Mouse (Mus musculus) heart, embryonic 15.5 days (tissue): ENCODE measurements around the gene Hist2h3c2. TPM values are rescaled to one million over a fixed set of nuclear protein-coding genes. Genes with fewer than 3 reads are reported as not detected.
"Not testable (repeated sequence)": the region's sequence is repeated elsewhere in the genome, so short reads cannot be mapped to it uniquely, and the experiment has no call there.

Experiments used
- ATAC-seq: fragments of 200-750 bp; cut with Nextera tagmentation; replicated peaks from 2 replicates; pipeline ENCODE4 v1.8.0; 2017; ENCODE audit warnings: low read depth, moderate TSS enrichment; ENCODE audit not compliant: insufficient number of reproducible peaks, insufficient read depth, low FRiP score
- H3K27ac ChIP-seq: fragments of 300-500 bp; sonication (generic); 2 replicates; pipeline ENCODE4 v1.5.1; 2015; ENCODE audit warnings: mild to moderate bottlenecking, inconsistent platforms
- H3K27me3 ChIP-seq: fragments of 300-500 bp; sonication (generic); 2 replicates; pipeline ENCODE4 v1.6.1; 2015; ENCODE audit warnings: inconsistent platforms
- H3K36me3 ChIP-seq: fragments of 300-500 bp; sonication (generic); 2 replicates; pipeline ENCODE4 v1.6.1; 2015; ENCODE audit warnings: mild to moderate bottlenecking, inconsistent platforms
- H3K4me1 ChIP-seq: fragments of 300-500 bp; sonication (generic); replicated peaks from 2 replicates; pipeline ENCODE4 v1.6.1; 2015; ENCODE audit warnings: inconsistent platforms
- H3K4me2 ChIP-seq: fragments of 300-500 bp; sonication (generic); 2 replicates; pipeline ENCODE4 v1.6.1; 2015; ENCODE audit warnings: inconsistent platforms, mild to moderate bottlenecking, moderate library complexity
- H3K4me3 ChIP-seq: fragments of 300-500 bp; sonication (generic); 2 replicates; pipeline ENCODE4 v1.5.1; 2015; ENCODE audit warnings: mild to moderate bottlenecking, inconsistent platforms
- H3K9ac ChIP-seq: fragments of 300-500 bp; sonication (generic); 2 replicates; pipeline ENCODE4 v1.6.1; 2015; ENCODE audit warnings: mild to moderate bottlenecking, inconsistent platforms
- H3K9me3 ChIP-seq: fragments of 300-500 bp; sonication (generic); replicated peaks from 2 replicates; pipeline ENCODE4 v1.6.1; 2016; ENCODE audit warnings: inconsistent platforms
- WGBS: fragments of 180-500 bp; shearing (Covaris S2); methylation state at CpG from one replicate; pipeline ENCODE4 v1.1.7; 2015; ENCODE audit warnings: mixed read lengths; 5-methylcytosine and 5-hydroxymethylcytosine counted together
- polyA plus RNA-seq: library from polyadenylated mRNA; unstranded; fragments of >200 nt; fragmentation: Nextera tagmentation; extraction: Ambion mirVana; gene quantifications from 2 replicates; pipeline ENCODE4 v1.2.1, GENCODE M21; 2015

Hist2h3c2 gene
- polyA plus RNA-seq, 1 experiment from 2014 or later = 5.1 TPM

DNA sequence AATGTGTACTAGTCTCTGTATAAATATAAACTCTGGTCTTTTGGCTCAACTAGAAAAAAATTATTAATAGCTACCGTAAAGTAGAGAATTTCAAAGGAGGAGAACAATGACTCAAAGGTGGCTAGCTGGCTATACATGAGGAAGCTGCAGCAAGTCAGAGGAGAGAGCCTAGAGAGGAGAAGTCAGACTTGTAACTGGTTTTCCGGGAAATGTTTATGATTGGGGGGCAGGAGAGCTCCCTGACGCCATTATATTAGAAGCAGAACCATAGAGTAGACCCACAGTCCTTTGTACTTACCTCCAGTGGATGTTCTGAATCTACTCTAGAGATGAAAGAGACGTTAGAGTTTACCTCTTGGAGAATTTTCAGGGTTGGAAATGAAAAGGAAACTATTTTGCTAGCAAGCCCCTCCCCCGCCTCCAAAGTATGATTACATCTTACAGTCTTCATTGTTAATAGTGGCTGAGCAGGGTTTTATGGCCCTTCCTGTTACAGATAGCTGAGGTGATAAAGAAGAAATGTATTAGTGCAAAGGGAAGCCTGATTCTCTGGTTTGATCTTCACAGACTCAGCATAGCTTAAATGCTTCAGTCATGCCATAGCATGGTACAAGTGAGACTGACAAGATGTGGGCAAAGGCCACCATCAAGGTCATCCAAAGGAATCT is 17.1 kb upstream of the Hist2h3c2 start:
- 71% methylated on average over 5 of the region's 5 CpGs for WGBS
- no peak overlapping the region for H3K4me3 ChIP-seq
- H3K9me3 ChIP-seq = no peaks in the 10 kb centered on the region
- H3K36me3 ChIP-seq = no peaks in the 10 kb centered on the region
- no peak for ATAC-seq
- 0 out of 2 replicates have a peak, but pooled peaks cover 5% of the 10 kb centered on the region for H3K4me1 ChIP-seq
- no peak overlapping the region for H3K4me2 ChIP-seq
- H3K27ac ChIP-seq = no peak overlapping the region
- no peak overlapping the region for H3K9ac ChIP-seq
- H3K27me3 ChIP-seq = no peaks in the 10 kb centered on the region

DNA sequence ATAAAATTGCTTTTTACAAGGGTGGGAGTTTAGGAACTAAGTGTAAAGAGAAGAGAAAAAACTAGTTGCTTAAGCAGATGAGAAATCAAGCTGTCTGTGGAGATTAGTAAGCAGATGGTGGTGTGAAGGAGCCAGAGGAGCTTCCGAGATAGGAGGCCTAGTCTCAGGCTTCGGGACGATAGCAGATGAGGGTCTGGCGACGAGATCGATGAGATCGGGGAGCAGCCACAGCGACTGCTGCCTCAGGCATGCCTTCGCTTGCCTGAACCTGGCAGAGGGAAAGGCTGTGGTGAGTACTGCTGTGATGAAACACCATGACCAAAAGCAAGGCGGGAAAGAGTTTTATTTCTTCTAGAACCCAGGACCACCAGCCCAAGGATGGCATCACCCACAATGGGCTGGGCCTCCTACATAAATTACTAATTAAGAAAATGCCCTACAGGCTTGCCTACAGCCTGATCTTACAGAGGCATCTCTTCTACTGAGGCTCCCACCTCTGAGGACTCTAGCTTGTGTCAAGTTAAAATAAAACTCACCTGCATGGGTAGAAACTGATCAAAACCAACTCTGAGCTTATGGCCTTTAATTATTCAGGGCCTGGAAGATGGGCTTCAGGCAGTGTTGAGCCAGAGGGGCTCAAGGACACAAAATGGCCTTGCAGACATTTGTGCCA is 15.9 kb upstream of the Hist2h3c2 start:
- no peak overlapping the region for H3K27ac ChIP-seq
- no peaks in the 10 kb centered on the region for H3K27me3 ChIP-seq
- H3K4me1 ChIP-seq = 0 out of 2 replicates have a peak, but pooled peaks cover 8% of the 10 kb centered on the region
- H3K36me3 ChIP-seq = no peaks in the 10 kb centered on the region
- no peak overlapping the region for H3K4me2 ChIP-seq
- no peak for ATAC-seq
- H3K4me3 ChIP-seq = no peak overlapping the region
- no peaks in the 10 kb centered on the region for H3K9me3 ChIP-seq
- 27% methylated on average over 10 of the region's 10 CpGs for WGBS
- H3K9ac ChIP-seq = no peak overlapping the region

- Histone ChIP-seq H3K27me3 (no peaks in the 10 kb centered on the region), H3K4me1 (peaks cover 25% of the 10 kb centered on the region), H3K4me2 (no peak overlapping the region), H3K36me3 (no peaks in the 10 kb centered on the region), H3K9me3 (no peaks in the 10 kb centered on the region), H3K27ac (no peak overlapping the region), H3K9ac (no peak overlapping the region), H3K4me3 (no peak overlapping the region)
- 86% methylated on average over 3 of the region's 3 CpGs for WGBS
- ATAC-seq = no peak
Observed at GRCm38 (mm10) chr3:96251787-96252186, 12.9 kb upstream of the Hist2h3c2 start.

DNA sequence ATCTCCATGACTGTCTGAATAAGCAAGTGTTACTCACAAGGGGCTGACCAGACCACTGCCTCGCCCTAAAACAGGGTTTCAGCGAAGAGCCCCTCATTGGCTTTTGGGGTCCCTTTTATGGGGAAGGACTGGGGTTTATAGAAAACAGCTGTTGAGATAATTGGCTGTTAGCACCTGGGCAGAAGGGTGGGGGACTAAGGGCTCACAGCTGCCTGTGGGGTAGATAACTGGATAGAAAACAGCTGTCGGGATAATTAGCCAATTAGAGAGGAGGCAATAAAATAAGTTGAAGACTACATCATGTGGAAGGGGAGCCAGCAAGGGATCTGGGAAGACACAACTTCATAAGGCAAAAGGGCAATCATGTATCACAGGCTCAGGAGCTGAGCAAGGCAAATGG is 12.0 kb upstream of the Hist2h3c2 start:
- H3K9me3 ChIP-seq = no peaks in the 10 kb centered on the region
- no peaks in the 10 kb centered on the region for H3K27me3 ChIP-seq
- H3K36me3 ChIP-seq = no peaks in the 10 kb centered on the region
- H3K9ac ChIP-seq = no peak overlapping the region
- H3K27ac ChIP-seq = no peak overlapping the region
- no peak overlapping the region for H3K4me2 ChIP-seq
- H3K4me3 ChIP-seq = no peak overlapping the region
- peaks cover 22% of the 10 kb centered on the region for H3K4me1 ChIP-seq
- no peak for ATAC-seq
- 71% methylated on average over 3 of the region's 3 CpGs for WGBS

DNA sequence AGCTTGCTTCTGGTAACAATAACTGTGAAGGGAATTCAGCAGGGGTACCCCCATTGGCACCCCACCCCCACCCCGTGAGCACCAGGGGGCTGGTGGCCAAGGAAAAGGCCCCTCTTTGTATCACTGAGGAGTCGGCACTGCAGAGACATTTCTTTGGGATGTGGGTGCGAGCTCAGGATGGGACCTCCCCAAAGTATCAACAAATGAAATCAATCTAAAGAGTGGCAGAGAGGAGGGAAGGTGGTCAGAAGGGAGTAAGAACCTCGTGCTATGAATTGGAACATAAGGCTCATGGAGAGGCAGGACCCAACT is 10.1 kb upstream of the Hist2h3c2 start:
- no peak for ATAC-seq
- Histone ChIP-seq H3K9ac (peak overlapping the region; percentile 18; the same call in 1 of the 2 replicates), H3K9me3 (no peaks in the 10 kb centered on the region), H3K36me3 (no peaks in the 10 kb centered on the region), H3K4me3 (0 out of 2 replicates have a peak overlapping the region, but pooled peaks have one; percentile 47), H3K4me1 (peaks cover 26% of the 10 kb centered on the region), H3K4me2 (peak overlapping the region; percentile 60), H3K27ac (peak overlapping the region; percentile 4; the same call in 1 of the 2 replicates), H3K27me3 (no peaks in the 10 kb centered on the region)
- 51% methylated on average over 4 of the region's 4 CpGs for WGBS

DNA sequence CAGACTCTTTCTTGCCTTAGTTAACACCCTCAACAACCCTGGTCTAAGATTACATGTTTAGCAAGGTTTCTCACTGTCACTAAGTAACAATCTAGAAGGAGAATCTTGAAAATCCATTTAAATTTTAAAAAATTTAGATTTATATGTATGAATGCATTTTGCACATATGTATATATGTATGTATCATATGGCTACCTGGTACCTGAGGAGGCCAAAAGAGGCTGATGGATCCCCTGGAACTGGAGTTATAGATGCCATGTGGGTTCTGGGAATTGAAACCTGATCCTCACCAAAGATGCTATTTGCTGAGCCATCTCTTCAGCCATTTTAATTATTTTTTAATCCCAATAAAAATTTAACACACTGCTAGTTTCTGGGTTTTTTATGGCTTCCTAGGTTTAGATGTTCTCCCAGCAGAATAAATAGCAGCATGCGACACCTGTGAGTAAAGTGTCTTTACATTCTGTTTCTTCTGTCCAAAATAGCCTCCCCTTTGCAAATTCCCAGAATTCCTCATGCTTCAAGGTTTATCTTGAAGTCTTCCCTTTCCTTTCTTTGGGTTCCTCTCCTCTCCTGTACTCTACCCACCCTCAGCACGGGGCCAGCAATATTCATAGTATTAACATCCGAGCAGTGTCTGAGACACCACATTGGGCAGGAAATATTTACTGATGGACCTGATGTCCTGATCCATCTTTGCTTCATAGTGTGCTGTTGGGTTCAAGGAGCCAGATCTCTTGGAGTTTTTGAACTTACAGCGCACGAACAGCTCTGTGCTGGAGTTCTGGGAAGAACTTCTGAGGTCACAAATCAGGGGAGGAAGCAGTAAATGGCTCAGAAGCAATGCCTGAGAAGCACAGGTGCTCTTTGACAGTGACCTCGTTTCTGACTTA is 9.5 kb upstream of the Hist2h3c2 start:
- no peak for ATAC-seq
- Histone ChIP-seq H3K27ac (peak overlapping the region; percentile 4), H3K9ac (peak overlapping the region; percentile 18; the same call in 1 of the 2 replicates), H3K4me1 (peaks cover 32% of the 10 kb centered on the region), H3K4me3 (peak overlapping the region; percentile 47), H3K36me3 (no peaks in the 10 kb centered on the region), H3K4me2 (peak overlapping the region; percentile 60), H3K9me3 (no peaks in the 10 kb centered on the region), H3K27me3 (no peaks in the 10 kb centered on the region)
- WGBS = 44% methylated on average over 6 of the region's 6 CpGs

DNA sequence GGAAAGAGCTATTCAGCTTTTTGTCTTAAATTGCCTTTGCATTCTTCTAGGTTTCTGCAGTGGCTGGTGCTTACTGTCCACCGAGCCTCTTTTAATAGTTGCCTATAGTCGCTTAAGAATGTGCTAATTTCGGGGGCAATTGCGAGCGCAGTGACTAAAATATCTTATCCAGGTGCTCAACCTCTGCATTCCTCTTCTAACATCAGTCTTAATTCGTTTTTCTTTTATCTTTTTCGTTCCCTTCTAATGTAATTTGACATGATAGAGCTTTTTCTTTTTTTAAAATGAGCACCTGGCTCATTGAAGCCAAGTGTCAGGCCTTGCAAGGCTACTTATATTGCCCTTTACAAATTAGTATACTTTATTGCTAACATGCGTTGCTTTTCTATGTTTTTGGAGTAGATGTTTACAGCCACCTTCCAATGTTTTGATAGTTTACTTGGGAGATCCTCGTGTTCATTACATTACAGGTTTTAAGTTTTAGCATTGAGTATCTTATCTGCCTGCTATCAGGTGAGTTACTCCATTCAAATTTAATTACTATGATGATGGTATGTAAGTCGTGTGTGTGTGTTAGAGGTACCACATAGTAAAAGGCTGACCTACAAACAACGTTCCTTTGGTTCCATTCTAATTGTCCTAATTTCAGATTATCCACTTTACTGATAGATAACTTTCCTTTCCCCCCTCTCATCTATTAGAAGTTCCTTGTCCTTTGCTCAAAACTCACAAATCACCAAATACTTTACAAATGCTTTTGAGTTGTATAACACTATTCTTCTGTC is 8.6 kb upstream of the Hist2h3c2 start:
- Histone ChIP-seq H3K4me3 (peak overlapping the region; percentile 47), H3K27me3 (no peaks in the 10 kb centered on the region), H3K36me3 (no peaks in the 10 kb centered on the region), H3K9ac (peak overlapping the region; percentile 50), H3K9me3 (no peaks in the 10 kb centered on the region), H3K4me1 (peaks cover 35% of the 10 kb centered on the region), H3K27ac (peak overlapping the region; percentile 27; the same call in 1 of the 2 replicates), H3K4me2 (peak overlapping the region; percentile 60)
- no peak for ATAC-seq
- WGBS = 9% methylated on average over 11 of the region's 11 CpGs

DNA sequence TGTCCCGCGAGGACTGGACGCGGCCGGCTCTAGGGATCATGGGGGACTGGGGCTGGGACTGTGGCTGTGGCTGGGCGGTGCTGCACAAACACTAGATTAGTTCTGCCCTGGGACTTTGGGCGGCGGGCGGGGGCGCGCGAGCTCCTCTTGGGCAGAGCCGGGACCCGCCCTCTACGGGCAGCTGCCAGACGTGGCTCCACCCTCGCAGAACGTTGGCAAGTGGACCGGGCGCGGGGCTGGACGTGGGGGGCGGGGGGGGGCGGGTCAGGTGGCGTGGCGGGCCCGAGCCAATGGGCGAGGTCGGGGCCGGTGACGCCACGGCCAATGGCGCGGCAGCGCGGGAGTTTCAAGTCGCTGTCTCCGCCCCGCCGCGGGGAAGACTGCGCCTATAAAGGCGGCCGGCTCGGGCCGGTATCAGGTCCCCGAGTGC is 7.5 kb upstream of the Hist2h3c2 start, which contains the start of gene Hist2h3c1:
Hist2h3c1 (plus strand) TSS at position 259 of the 430 bp plus-strand sequence.
- not testable (repeated sequence) for H3K36me3 ChIP-seq, H3K9me3 ChIP-seq, H3K27me3 ChIP-seq
- Histone ChIP-seq H3K27ac (peak within 1 kb of the TSS; percentile 77), H3K9ac (peak within 1 kb of the TSS; percentile 50), H3K4me3 (peak within 1 kb of the TSS; percentile 47), H3K4me1 (peaks cover 35% of the 10 kb centered on the region), H3K4me2 (peak within 1 kb of the TSS; percentile 60)
- peak; percentile 91 for ATAC-seq
- 0% methylated on average over 9 of the region's 47 CpGs for whole genome bisulfite sequencing

DNA sequence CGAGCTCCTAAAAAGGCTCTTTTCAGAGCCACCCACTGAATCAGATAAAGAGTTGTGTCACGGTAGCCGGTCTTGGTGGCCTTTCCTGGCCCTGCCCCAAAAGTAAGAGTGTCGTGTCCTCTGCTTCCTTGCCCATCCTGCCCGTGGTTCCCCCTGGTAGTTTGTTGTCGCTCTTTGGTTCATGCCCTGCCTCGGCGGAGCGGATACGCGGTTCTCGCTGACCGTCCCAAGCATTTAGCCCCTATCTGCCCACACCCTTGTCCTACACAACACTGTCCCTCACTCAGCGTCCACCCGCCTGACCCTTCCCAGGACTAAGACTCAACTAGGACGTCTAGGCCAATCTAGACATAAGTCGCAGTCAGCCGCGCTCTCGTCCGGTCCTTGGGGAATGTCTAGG is 7.1 kb upstream of the Hist2h3c2 start:
- not testable (repeated sequence) for H3K9ac ChIP-seq, H3K36me3 ChIP-seq, H3K9me3 ChIP-seq, H3K27me3 ChIP-seq
- H3K4me2 ChIP-seq = peak overlapping the region; percentile 43; the same call in 1 of the 2 replicates
- peaks cover 35% of the 10 kb centered on the region for H3K4me1 ChIP-seq
- H3K27ac ChIP-seq = peak overlapping the region; percentile 77
- H3K4me3 ChIP-seq = peak overlapping the region; percentile 41
- 0% methylated on average over 10 of the region's 21 CpGs for WGBS
- peak; percentile 1 for ATAC-seq

GRCm38 (mm10) chr3:96245003-96245886 is 6.3 kb upstream of the Hist2h3c2 start, which contains the start of gene Hist2h2aa1:
Hist2h2aa1 (plus strand) TSS chr3:96245497.
- ATAC-seq = peak; percentile 87
- Histone ChIP-seq H3K27ac (peak within 1 kb of the TSS; percentile 96), H3K4me3 (peak within 1 kb of the TSS; percentile 50), H3K4me2 (peak within 1 kb of the TSS; percentile 73), H3K4me1 (peaks cover 37% of the 10 kb centered on the region), H3K9ac (peak within 1 kb of the TSS; percentile 66)
- under 1% methylated on average over 41 of the region's 88 CpGs for WGBS
- H3K27me3 ChIP-seq, H3K9me3 ChIP-seq, H3K36me3 ChIP-seq: not testable (repeated sequence)
